8 mouse cellular contexts compared by ENCODE assay signal in the genomic region with DNA sequence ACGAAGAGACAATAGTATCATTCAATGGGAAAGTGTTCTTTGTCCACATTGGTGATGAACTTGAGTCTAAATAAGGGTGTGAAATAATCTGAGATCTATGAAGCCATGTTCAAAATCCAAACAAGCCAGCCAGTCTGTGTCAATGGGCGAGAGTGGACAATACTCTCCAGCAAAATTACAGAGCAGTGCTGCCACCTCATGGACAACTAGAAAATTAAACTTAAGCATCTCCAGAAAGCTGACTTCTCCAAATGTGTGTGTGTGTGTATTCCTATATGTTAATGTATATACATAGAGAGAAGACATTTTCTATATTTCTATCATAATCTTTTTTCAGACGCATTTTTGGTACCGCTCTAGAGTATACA. TPM values are rescaled to one million over a fixed set of nuclear protein-coding genes. Genes with fewer than 3 reads are reported as not detected.
A peak's percentile ranks its signal among the peaks of the same experiment; 100 is the strongest.
DNase-seq lines count a peak whose midpoint lies in the region; ATAC-seq and TF ChIP-seq lines count a peak whose summit lies in the region.

No protein-coding gene starts in this region.

- ATAC-seq in erythroblast, adult 5-6 weeks (replicated peaks; ENCODE audit: low FRiP score, poor library complexity, severe bottlenecking), result peak; percentile 80
- ATAC-seq in hindbrain, embryonic 16.5 days, result peak; percentile 69
- no peak for ATAC-seq in limb, embryonic 14.5 days (ENCODE audit: low FRiP score, low read depth)
- ATAC-seq in monocyte, adult 5-6 weeks (replicated peaks; ENCODE audit: insufficient number of reproducible peaks, low FRiP score, low TSS enrichment, poor library complexity, severe bottlenecking), result peak; percentile 78
- ATAC-seq in stomach, postnatal 0 days (ENCODE audit: low FRiP score, low TSS enrichment), result peak; percentile 38

- no peaks in the 10 kb centered on the region for H3K36me3 ChIP-seq in hindbrain, embryonic 16.5 days (ENCODE audit: control insufficient read depth, insufficient read depth, low read length)
- H3K36me3 ChIP-seq in limb, embryonic 14.5 days (ENCODE audit: control insufficient read depth, insufficient read depth, low read length), result no peaks in the 10 kb centered on the region
- H3K36me3 ChIP-seq in stomach, postnatal 0 days (ENCODE audit: control insufficient read depth, insufficient read depth, low read length), result no peaks in the 10 kb centered on the region

- peak; percentile 20; the same call in 1 of the 2 replicates for TF ChIP-seq CTCF in bone marrow, adult 2 months (IDR thresholded peaks at IDR 0.05; ENCODE audit: control insufficient read depth, insufficient read depth, low read length)
- peak; percentile 82 for TF ChIP-seq CTCF in stomach, postnatal 0 days (IDR thresholded peaks at IDR 0.05; ENCODE audit: low read depth)

- no peaks in the 10 kb centered on the region; the same call in 1 of the 2 replicates for H3K4me1 ChIP-seq in bone marrow, adult 2 months (ENCODE audit: control insufficient read depth, insufficient read depth, low read length)
- H3K4me1 ChIP-seq in hindbrain, embryonic 16.5 days (ENCODE audit: control insufficient read depth, insufficient read depth, low read depth, low read length), result no peaks in the 10 kb centered on the region
- H3K4me1 ChIP-seq in limb, embryonic 14.5 days (ENCODE audit: control insufficient read depth, insufficient read depth, low read length), result no peaks in the 10 kb centered on the region
- no peaks in the 10 kb centered on the region for H3K4me1 ChIP-seq in stomach, postnatal 0 days (replicated peaks; ENCODE audit: control insufficient read depth, insufficient read depth)

- WGBS in bone marrow, adult 2 months, result 32% methylated on average over 4 of the region's 4 CpGs
- 33% methylated on average over 4 of the region's 4 CpGs for WGBS in hindbrain, embryonic 16.5 days
- 32% methylated on average over 4 of the region's 4 CpGs for WGBS in limb, embryonic 14.5 days
- 36% methylated on average over 4 of the region's 4 CpGs for WGBS in stomach, postnatal 0 days

- H3K4me2 ChIP-seq in hindbrain, embryonic 16.5 days (ENCODE audit: low read length), result no peak overlapping the region
- H3K4me2 ChIP-seq in limb, embryonic 14.5 days (replicated peaks; ENCODE audit: low read depth, low read length, severe bottlenecking), result no peak overlapping the region
- no peak overlapping the region for H3K4me2 ChIP-seq in stomach, postnatal 0 days (replicated peaks; ENCODE audit: low read depth)

- H3K9me3 ChIP-seq in hindbrain, embryonic 16.5 days (ENCODE audit: control insufficient read depth, low read length), result no peaks in the 10 kb centered on the region
- H3K9me3 ChIP-seq in limb, embryonic 14.5 days (ENCODE audit: control insufficient read depth, low read length), result no peaks in the 10 kb centered on the region
- H3K9me3 ChIP-seq in stomach, postnatal 0 days (ENCODE audit: control insufficient read depth, low read length), result no peaks in the 10 kb centered on the region

- H3K27me3 ChIP-seq in hindbrain, embryonic 16.5 days (replicated peaks; ENCODE audit: control insufficient read depth, insufficient read depth, low read length), result no peaks in the 10 kb centered on the region
- H3K27me3 ChIP-seq in limb, embryonic 14.5 days (ENCODE audit: control insufficient read depth, insufficient read depth, low read length), result no peaks in the 10 kb centered on the region
- no peaks in the 10 kb centered on the region for H3K27me3 ChIP-seq in stomach, postnatal 0 days (ENCODE audit: control insufficient read depth, insufficient read depth, low read length)

- H3K27ac ChIP-seq in bone marrow, adult 2 months (ENCODE audit: control insufficient read depth, insufficient read depth, low read depth, low read length, poor library complexity), result no peak overlapping the region
- no peak overlapping the region for H3K27ac ChIP-seq in hindbrain, embryonic 16.5 days (ENCODE audit: low read depth, low read length)
- H3K27ac ChIP-seq in limb, embryonic 14.5 days (replicated peaks; ENCODE audit: low read depth, low read length), result no peak overlapping the region
- H3K27ac ChIP-seq in stomach, postnatal 0 days (replicated peaks), result no peak overlapping the region; the same call in 1 of the 2 replicates

- no peak overlapping the region for H3K9ac ChIP-seq in hindbrain, embryonic 16.5 days (ENCODE audit: low read depth, low read length)
- no peak overlapping the region for H3K9ac ChIP-seq in limb, embryonic 14.5 days (ENCODE audit: low read depth, low read length, severe bottlenecking)
- H3K9ac ChIP-seq in stomach, postnatal 0 days (ENCODE audit: low read length), result no peak overlapping the region

- peak; percentile 34 for DNase-seq in ovary, postnatal 14 days (ENCODE audit: low spot score)
- no peak for DNase-seq in ovary, postnatal 10 days (ENCODE audit: low spot score)
- DNase-seq in limb, embryonic 14.5 days (ENCODE audit: low spot score), result peak; percentile 91
- peak; percentile 74 for DNase-seq in stomach, postnatal 0 days (ENCODE audit: low spot score)

- no peak for TF ChIP-seq EP300 in stomach, postnatal 0 days (optimal IDR thresholded peaks at IDR 0.05)

- TF ChIP-seq POLR2A in bone marrow, adult 2 months (IDR thresholded peaks at IDR 0.05; ENCODE audit: borderline replicate concordance, control insufficient read depth, low read depth, low read length), result no peak
- no peak for TF ChIP-seq POLR2A in limb, embryonic 14.5 days (IDR thresholded peaks at IDR 0.05; ENCODE audit: borderline replicate concordance, extremely low read depth, insufficient read depth, insufficient read length)

- no peak overlapping the region for H3K4me3 ChIP-seq in bone marrow, adult 2 months (replicated peaks; ENCODE audit: control insufficient read depth, low read depth, low read length)
- no peak overlapping the region for H3K4me3 ChIP-seq in hindbrain, embryonic 16.5 days (ENCODE audit: low read length)
- H3K4me3 ChIP-seq in limb, embryonic 14.5 days (replicated peaks; ENCODE audit: low read length), result no peak overlapping the region
- no peak overlapping the region for H3K4me3 ChIP-seq in stomach, postnatal 0 days (ENCODE audit: low read depth, low read length)

RNA-seq across cellular contexts. Expression of a gene that starts 33.6 kb away (rescaled TPM):
- 12.4 and 15.5 TPM in 2 replicates for polyA plus RNA-seq in bone marrow, adult 2 months (2011; ENCODE audit: insufficient read depth, insufficient read length, low replicate concordance, missing spikeins)
- 38.6 and 42.0 TPM in 2 replicates for total RNA-seq in erythroblast, adult 5-6 weeks (2015; ENCODE audit: low replicate concordance)
- 48.7 and 49.8 TPM in 2 replicates for total RNA-seq in erythroblast, adult 5-6 weeks (2017; ENCODE audit: low replicate concordance)
- 9.0 and 9.5 TPM in 2 replicates for polyA plus RNA-seq in hindbrain, embryonic 16.5 days (2015; fragmentation: Nextera tagmentation; extraction: Ambion mirVana)
- polyA plus RNA-seq in limb, embryonic 14.5 days (2012; rRNA removed), result 35.3 and 40.1 TPM in 2 replicates
- 22.1 and 22.6 TPM in 2 replicates for polyA plus RNA-seq in limb, embryonic 14.5 days (2014; fragmentation: Nextera tagmentation; extraction: Ambion mirVana)
- total RNA-seq in monocyte, adult 5-6 weeks (2017), result 114 to 138 TPM (median 137 TPM) in 3 replicates
- 8.6 and 9.3 TPM in 2 replicates for polyA plus RNA-seq in stomach, postnatal 0 days (2015; fragmentation: Nextera tagmentation; extraction: Ambion mirVana)
